Mouse (Mus musculus) left cerebral cortex, postnatal 10 days (tissue): Measurements from ENCODE around the gene Sgsm1. TPM values are rescaled to one million over a fixed set of nuclear protein-coding genes. Genes with fewer than 3 reads are reported as not detected.

Experiments used
- DNase-seq, 2 experiments: peaks; one replicate each; pipeline ENCODE4 v3.0.0; 2021 to 2022; ENCODE audit warnings: low spot score in 2 of 2, mixed read lengths in 1 of 2; ENCODE audit errors: extremely low spot score in 1 of 2
- intact Hi-C: fragments of 180-260 bp; cut with DNase I; formaldehyde crosslinking; loops from one replicate; pipeline ENCODE4 v1.15.1; 2025
- total RNA-seq, 2 experiments: library from RNA; stranded (reverse); gene quantifications; 2 replicates each; pipeline ENCODE4 v1.2.3; 2021

The Sgsm1 gene
- total RNA-seq, 2 experiments from 2014 or later, result 83.2 to 87.1 TPM

- DNase-seq, result no peak
- intact Hi-C loops, result loop anchor here (5.0 kb wide), 1 partner anchor 129 kb away; no protein-coding TSS in a partner anchor
Measured at GRCm38 (mm10) chr5:113225686-113226435, 84.7 kb downstream of the Sgsm1 start.

- intact Hi-C loops, result loop anchor here (5.0 kb wide), 1 partner anchor 128 kb away; no protein-coding TSS in a partner anchor
- no peak for DNase-seq
Measured at GRCm38 (mm10) chr5:113225271-113225670, 85.3 kb downstream of the Sgsm1 start.

GRCm38 (mm10) chr5:113223888-113224287, 86.7 kb downstream of the Sgsm1 start:
- no peak for DNase-seq
- intact Hi-C loops, result no loop called here

GRCm38 (mm10) chr5:113221147-113221865, 89.3 kb downstream of the Sgsm1 start, which contains the start of gene 2900026A02Rik:
2900026A02Rik (minus strand) TSS chr5:113221236.
- intact Hi-C loops, result loop anchor here (2.0 kb wide), 1 partner anchor 41 kb away; no protein-coding TSS in a partner anchor

GRCm38 (mm10) chr5:113220383-113221146, 90.0 kb downstream of the Sgsm1 start:
- intact Hi-C loops, result loop anchor here (2.0 kb wide), 1 partner anchor 40 kb away; no protein-coding TSS in a partner anchor
- peak in 1 of 2 experiments; percentile 62 for DNase-seq

More at GRCm38 (mm10) chr5:113221147-113221865, 89.3 kb downstream of the Sgsm1 start, which contains the start of gene 2900026A02Rik:
- DNase-seq, result peak; percentile 53 to 90

GRCm38 (mm10) chr5:113219876-113220275, 90.7 kb downstream of the Sgsm1 start:
- intact Hi-C loops, result loop anchor here (2.0 kb wide), 1 partner anchor 39 kb away; no protein-coding TSS in a partner anchor
- no peak for DNase-seq

GRCm38 (mm10) chr5:113219450-113219849, 91.1 kb downstream of the Sgsm1 start:
- no peak for DNase-seq
- intact Hi-C loops, result no loop called here

GRCm38 (mm10) chr5:113218617-113219235, 91.9 kb downstream of the Sgsm1 start:
- intact Hi-C loops, result no loop called here
- no peak for DNase-seq

GRCm38 (mm10) chr5:113217076-113217475, 93.5 kb downstream of the Sgsm1 start:
- no peak for DNase-seq
- intact Hi-C loops, result no loop called here

- no peak for DNase-seq
- intact Hi-C loops, result no loop called here
Measured at GRCm38 (mm10) chr5:113216328-113216960, 94.1 kb downstream of the Sgsm1 start.

GRCm38 (mm10) chr5:113215610-113216011, 95.0 kb downstream of the Sgsm1 start:
- no peak for DNase-seq
- intact Hi-C loops, result no loop called here

- intact Hi-C loops, result no loop called here
- peak in 1 of 2 experiments; percentile 85 for DNase-seq
Measured at GRCm38 (mm10) chr5:113214455-113214854, 96.1 kb downstream of the Sgsm1 start.

GRCm38 (mm10) chr5:113214041-113214440, 96.5 kb downstream of the Sgsm1 start:
- intact Hi-C loops, result no loop called here
- DNase-seq, result no peak

GRCm38 (mm10) chr5:113212156-113212835, 98.3 kb downstream of the Sgsm1 start:
- intact Hi-C loops, result no loop called here
- DNase-seq, result no peak

GRCm38 (mm10) chr5:113210314-113210713, 100.3 kb downstream of the Sgsm1 start:
- DNase-seq, result no peak
- intact Hi-C loops, result no loop called here

- DNase-seq, result no peak
- intact Hi-C loops, result no loop called here
Measured at GRCm38 (mm10) chr5:113209898-113210297, 100.7 kb downstream of the Sgsm1 start.

- intact Hi-C loops, result no loop called here
- DNase-seq, result no peak
Measured at GRCm38 (mm10) chr5:113209401-113209750, 101.2 kb downstream of the Sgsm1 start.
